Mouse (Mus musculus) erythroblast, embryonic 14.5 days (primary cell): ENCODE measurements around the gene Anxa6. TPM values are rescaled to one million over a fixed set of nuclear protein-coding genes. Genes with fewer than 3 reads are reported as not detected.

ENCODE experiments used
- H3K27me3 ChIP-seq: 2 replicates; pipeline ENCODE4 v1.6.1; 2012; ENCODE audit warnings: inconsistent platforms; ENCODE audit not compliant: control insufficient read depth
- H3K36me3 ChIP-seq: 2 replicates; pipeline ENCODE4 v1.6.1; 2012; ENCODE audit warnings: mild to moderate bottlenecking, inconsistent platforms; ENCODE audit not compliant: control insufficient read depth
- H3K4me1 ChIP-seq: 2 replicates; pipeline ENCODE4 v1.6.1; 2012; ENCODE audit warnings: inconsistent platforms; ENCODE audit not compliant: control insufficient read depth
- H3K4me3 ChIP-seq: replicated peaks from 2 replicates; pipeline ENCODE3; 2012; ENCODE audit warnings: moderate library complexity, mild to moderate bottlenecking, inconsistent platforms
- H3K9me3 ChIP-seq: 2 replicates; pipeline ENCODE4 v1.6.1; 2012; ENCODE audit warnings: low read length, inconsistent platforms, mixed read lengths; ENCODE audit not compliant: control insufficient read depth
- GATA1 ChIP-seq: IDR thresholded peaks from 2 replicates; pipeline ENCODE4 v1.6.1; 2012; ENCODE audit warnings: low read length, inconsistent platforms, mixed read lengths
- TAL1 ChIP-seq: IDR thresholded peaks from 3 replicates; pipeline ENCODE4 v1.6.1; 2012; ENCODE audit warnings: low read length, inconsistent platforms, mixed read lengths
- polyA plus RNA-seq: library from polyadenylated mRNA; stranded (reverse); fragments of >175 nt; gene quantifications from 2 replicates; pipeline ENCODE4 v1.2.3, GENCODE M21; 2012

Anxa6 gene
- polyA plus RNA-seq, 1 experiment = 0.23 TPM

DNA sequence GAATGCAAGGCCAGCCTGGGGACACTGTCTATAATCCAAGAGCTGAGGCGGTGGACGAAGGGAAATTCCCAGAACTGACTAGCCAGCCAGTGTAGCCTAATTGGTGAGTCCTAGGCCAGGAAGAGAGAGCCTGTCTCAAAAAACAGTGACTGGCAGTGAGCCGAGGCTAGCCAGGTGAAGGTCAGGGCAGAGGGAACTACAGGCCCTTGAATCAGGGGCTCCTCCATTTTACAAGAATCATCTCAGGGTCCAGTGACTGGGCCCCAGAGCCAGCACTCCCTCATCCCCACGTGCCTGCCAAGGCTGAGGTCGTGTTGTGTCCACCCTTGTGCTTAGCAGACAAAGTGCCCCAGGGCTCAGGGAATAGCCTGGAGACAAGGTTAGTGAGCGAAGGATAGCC is 82.6 kb downstream of the Anxa6 start:
- Histone ChIP-seq H3K9me3 (no peaks in the 10 kb centered on the region), H3K4me1 (peaks cover 25% of the 10 kb centered on the region), H3K27me3 (no peaks in the 10 kb centered on the region), H3K4me3 (no peak overlapping the region), H3K36me3 (no peaks in the 10 kb centered on the region)
- TF ChIP-seq TAL1 (no peak), GATA1 (no peak)

DNA sequence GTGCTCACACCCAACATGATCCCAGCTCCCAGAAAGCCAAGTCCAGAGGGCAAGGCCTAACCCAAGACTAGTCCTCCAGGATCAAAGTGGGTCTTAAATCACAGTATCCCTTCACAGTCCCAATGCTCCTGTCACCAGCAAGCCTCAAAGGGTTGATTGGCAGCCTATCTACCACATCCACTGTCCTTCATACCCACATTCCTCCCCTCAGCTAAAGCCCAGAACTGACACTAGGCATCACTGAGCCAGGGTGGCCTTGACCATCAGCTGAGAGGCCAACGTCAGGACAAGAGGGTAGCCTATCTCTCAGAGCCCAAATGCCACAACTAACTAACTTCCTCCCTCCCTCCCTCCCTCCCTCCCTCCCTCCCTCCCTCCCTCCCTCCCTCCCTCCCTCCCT is 83.5 kb downstream of the Anxa6 start:
- Histone ChIP-seq H3K36me3 (no peaks in the 10 kb centered on the region), H3K4me1 (peaks cover 18% of the 10 kb centered on the region), H3K4me3 (no peak overlapping the region), H3K9me3 (no peaks in the 10 kb centered on the region), H3K27me3 (no peaks in the 10 kb centered on the region)
- TF ChIP-seq TAL1 (no peak), GATA1 (no peak)

DNA sequence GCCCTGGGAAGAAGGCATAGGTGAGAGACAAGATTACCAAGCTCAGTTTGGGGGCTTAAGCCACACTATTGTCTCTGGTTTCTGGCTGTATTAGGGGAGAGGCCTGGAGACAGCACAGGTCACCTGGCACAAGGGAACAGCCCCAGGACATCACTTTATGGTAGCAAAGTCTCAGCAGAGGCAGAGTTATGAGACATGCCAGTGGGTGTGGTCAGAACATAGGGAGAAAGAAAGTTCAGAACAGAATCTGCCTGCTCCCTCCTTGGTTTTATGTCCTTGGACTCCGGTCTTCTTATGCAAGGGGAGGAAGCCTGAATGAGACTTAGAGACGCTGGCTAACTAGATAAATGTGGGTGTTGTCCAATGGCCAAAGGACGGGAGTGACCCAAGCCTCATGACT is 88.5 kb downstream of the Anxa6 start:
- TF ChIP-seq GATA1 (no peak), TAL1 (no peak)
- Histone ChIP-seq H3K27me3 (no peaks in the 10 kb centered on the region), H3K4me1 (peaks cover 2% of the 10 kb centered on the region; the same call in 1 of the 2 replicates), H3K9me3 (no peaks in the 10 kb centered on the region), H3K36me3 (no peaks in the 10 kb centered on the region), H3K4me3 (no peak overlapping the region)

DNA sequence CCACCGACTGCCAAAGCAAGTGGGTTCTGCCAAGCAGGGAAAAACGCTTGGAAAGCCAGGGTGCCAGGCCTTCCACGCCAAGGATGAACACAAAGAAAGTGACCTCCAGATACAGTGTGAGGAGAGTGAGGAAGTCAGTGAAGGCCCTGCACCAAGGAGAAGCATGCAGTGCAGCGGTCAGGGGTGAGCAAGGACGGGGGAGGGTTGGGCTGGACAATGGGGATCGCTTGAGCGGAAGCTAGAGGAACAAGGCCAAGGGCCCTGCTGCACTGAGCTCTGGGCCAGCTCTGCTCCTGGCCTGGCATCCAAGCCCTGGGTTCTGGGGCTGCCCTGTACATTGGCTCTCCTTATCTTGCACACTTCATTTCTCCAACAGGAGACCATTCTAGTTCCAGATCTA is 93.2 kb downstream of the Anxa6 start:
- no peak overlapping the region for H3K4me3 ChIP-seq
- peaks cover 34% of the 10 kb centered on the region for H3K36me3 ChIP-seq
- H3K4me1 ChIP-seq = peaks cover 3% of the 10 kb centered on the region; the same call in 1 of the 2 replicates
- no peaks in the 10 kb centered on the region for H3K9me3 ChIP-seq
- TF ChIP-seq GATA1 (no peak), TAL1 (no peak)
- H3K27me3 ChIP-seq = no peaks in the 10 kb centered on the region

DNA sequence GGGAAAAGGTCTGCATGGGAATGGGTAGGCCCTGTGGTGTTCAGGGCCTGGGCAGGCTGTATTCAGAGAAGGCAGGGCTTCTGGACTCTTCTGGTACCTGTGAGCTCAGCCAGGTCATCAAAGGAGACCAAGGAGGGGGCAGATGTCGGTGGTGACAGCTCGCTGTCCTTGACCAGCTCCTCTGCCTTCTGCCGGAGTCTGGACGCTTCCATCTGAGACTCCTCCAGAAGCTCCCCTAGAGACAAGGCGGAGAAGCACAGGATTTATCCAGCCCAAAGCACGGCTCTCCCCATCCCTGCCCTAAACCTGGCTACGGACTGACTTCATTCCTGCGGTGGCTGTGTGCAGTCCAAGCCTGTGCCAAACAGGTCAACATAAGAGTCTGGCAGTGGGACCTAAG is 93.7 kb downstream of the Anxa6 start:
- no peaks in the 10 kb centered on the region for H3K27me3 ChIP-seq
- H3K4me3 ChIP-seq = no peak overlapping the region
- H3K9me3 ChIP-seq = no peaks in the 10 kb centered on the region
- H3K36me3 ChIP-seq = peaks cover 36% of the 10 kb centered on the region
- TF ChIP-seq GATA1 (no peak), TAL1 (no peak)
- H3K4me1 ChIP-seq = peaks cover 3% of the 10 kb centered on the region; the same call in 1 of the 2 replicates

DNA sequence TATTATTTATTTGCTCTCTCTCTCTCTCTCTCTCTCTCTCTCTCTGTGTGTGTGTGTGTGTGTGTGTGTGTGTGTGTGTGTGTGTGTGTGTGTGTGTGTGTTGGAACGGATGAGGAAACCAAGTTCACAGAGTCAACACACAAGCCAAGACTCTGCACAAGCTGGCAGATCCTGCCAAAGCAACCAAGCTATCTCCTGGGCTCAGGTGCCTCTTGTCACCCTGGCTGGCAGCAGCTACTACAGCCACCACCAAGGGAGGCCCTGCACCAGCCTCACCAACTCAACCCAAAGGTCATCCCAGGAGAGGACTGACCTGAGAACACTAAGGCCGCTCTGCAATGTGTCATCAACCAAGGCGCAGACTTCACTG is 96.5 kb downstream of the Anxa6 start:
- Histone ChIP-seq H3K36me3 (peaks cover 60% of the 10 kb centered on the region), H3K4me3 (no peak overlapping the region), H3K27me3 (no peaks in the 10 kb centered on the region), H3K9me3 (no peaks in the 10 kb centered on the region), H3K4me1 (peaks cover 3% of the 10 kb centered on the region; the same call in 1 of the 2 replicates)
- no peak for TF ChIP-seq TAL1
- no peak for TF ChIP-seq GATA1

DNA sequence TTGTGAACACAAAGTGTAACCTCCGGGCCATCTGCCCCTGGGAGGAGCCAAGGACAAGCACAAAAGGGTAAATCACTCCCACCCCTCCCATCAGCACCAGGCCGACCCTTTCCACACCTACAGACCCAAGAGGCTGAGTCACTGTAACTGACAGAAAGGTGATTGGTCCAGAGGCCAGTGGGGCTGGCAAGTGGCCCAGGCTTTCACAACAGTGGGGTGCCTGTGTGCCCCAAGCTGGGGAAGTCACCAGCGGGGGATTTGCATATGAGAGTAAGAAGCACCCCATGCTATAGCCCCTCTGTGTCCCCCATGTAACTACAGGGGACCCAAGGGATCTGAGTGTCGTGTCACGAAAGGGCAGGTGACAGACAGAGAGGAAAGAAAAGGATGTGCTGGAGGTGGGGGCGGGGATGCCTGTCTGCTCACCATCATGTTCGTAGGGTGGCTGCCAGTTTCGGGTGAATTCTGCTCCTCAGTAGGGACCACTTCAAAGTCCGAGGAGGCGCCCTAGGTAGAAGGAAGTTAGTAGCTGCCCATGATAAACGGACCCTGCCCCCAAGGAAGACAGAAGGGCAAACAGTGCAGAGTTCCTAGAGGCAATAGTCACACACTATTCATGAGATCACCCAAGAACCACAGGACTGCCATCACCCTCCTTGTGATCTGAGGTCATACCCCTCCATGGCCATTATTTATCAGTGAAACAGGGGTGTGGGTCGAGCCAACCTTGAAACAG is 97.0 kb downstream of the Anxa6 start:
- TF ChIP-seq GATA1 (no peak), TAL1 (no peak)
- H3K9me3 ChIP-seq = no peaks in the 10 kb centered on the region
- H3K27me3 ChIP-seq = no peaks in the 10 kb centered on the region
- no peak overlapping the region for H3K4me3 ChIP-seq
- H3K36me3 ChIP-seq = peaks cover 65% of the 10 kb centered on the region
- H3K4me1 ChIP-seq = peaks cover 3% of the 10 kb centered on the region; the same call in 1 of the 2 replicates

DNA sequence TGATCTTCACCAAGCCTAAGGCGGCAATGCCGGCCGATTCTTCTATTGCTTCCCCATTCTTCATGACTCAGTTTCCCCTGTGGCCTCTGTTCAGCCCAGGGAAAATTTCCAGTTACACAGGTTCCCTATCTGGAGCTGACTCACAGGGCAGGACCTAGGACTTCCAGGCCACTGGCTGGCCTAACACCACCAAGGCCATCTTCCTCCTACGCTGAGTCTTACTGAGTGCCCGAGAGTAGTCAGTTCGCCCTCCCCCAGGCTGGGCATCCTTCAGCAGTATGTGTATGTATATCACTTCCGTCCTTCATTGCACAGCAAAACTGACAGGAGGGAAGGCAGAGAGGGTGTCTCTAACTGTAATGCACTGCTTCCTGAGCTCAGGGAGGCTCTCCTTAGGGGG is 99.0 kb downstream of the Anxa6 start:
- Histone ChIP-seq H3K36me3 (peaks cover 80% of the 10 kb centered on the region), H3K4me1 (peaks cover under 1% of the 10 kb centered on the region; the same call in 1 of the 2 replicates), H3K27me3 (no peaks in the 10 kb centered on the region), H3K9me3 (no peaks in the 10 kb centered on the region), H3K4me3 (no peak overlapping the region)
- no peak for TF ChIP-seq GATA1
- no peak for TF ChIP-seq TAL1

DNA sequence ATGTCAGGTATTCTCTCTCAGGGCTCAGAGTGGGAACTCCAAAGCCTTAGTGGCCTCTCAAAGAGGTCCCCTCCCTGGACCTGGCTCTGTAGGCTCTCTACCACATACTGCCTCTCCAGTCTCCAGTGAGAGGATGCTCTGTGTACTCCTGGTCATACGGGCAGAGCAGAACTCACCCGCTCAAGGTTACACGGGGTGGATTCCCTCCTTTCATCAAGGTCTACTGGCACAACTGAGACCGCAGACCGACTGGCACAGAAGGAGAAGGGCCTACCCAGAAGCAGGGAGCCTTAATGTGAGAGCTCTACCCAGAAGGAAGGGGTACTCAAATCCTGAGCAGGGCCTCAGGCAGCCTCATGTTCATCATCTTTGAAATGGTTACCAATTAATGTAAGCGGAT is 100.7 kb downstream of the Anxa6 start:
- TF ChIP-seq GATA1 = no peak
- TF ChIP-seq TAL1 = no peak
- Histone ChIP-seq H3K36me3 (peaks cover 85% of the 10 kb centered on the region), H3K27me3 (no peaks in the 10 kb centered on the region), H3K4me3 (no peak overlapping the region), H3K9me3 (no peaks in the 10 kb centered on the region), H3K4me1 (no peaks in the 10 kb centered on the region; the same call in 1 of the 2 replicates)
